Mouse (Mus musculus): ENCODE measurements at regions not wholly inside any gene's neighbourhood (a gene's known extent, or its start where the extent isn't known, plus 50 kb on each side); places are given as distances from the start of the nearest gene placed in this dataset.

GRCm38 (mm10) chr2:162720016-162720415 lies 59.1 kb upstream of the Ptprt start:
- no peak for DNase-seq

- DNase-seq = no peak
Observed at GRCm38 (mm10) chr2:162718466-162718865, 57.5 kb upstream of the Ptprt start.

GRCm38 (mm10) chr2:162714976-162715375 lies 54.0 kb upstream of the Ptprt start:
- no peak for DNase-seq

- DNase-seq = no peak
Observed at GRCm38 (mm10) chr2:162712972-162713371, 52.0 kb upstream of the Ptprt start.

GRCm38 (mm10) chr2:162712394-162712793 lies 51.4 kb upstream of the Ptprt start:
- DNase-seq = no peak
